Mouse (Mus musculus): ENCODE measurements around the gene Timd4. TPM values are rescaled to one million over a fixed set of nuclear protein-coding genes. Genes with fewer than 3 reads are reported as not detected.

The Timd4 gene
- total RNA-seq (2021): not detected
- long read RNA-seq: 0 reads

DNA sequence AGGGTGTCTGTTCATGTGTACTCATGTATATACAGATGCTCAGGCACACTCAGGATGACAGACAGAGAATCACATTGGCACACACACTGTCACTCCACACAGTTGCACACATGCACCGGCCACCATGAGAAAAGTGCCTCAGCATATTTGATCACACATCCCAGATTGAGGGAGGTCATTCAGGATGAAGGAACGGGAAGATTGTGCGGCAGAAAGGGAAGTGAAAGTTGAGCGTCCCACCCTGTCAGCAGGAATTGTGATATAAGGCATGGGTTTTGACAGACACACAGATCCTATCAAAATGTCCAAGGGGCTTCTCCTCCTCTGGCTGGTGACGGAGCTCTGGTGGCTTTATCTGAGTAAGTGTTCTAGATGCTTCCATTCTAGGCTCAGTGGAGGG lies at the start of gene Timd4:
Gene Timd4 (plus strand): TSS at position 290 of the 400 bp plus-strand sequence.
- no peak for DNase-seq (ENCODE audit: low spot score in 2 of 2)

DNA sequence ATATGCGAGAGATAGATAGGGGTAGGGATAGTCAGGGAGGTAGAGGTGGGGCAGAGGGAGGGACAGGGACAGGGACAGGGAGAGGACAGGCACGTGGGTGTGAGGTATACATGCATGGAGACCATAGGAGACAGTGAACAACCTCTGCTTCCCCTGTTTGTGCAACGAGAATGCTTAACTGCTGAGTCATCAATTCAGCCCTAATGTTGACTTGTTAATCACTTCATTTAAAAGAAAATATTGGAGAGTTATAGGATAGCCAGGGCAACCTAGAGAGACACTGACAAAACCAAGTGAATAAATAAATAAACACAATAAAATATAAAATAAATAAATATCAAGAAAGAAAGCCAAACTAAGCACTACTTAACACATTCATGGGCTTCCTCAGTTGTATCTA lies 33.7 kb upstream of the Timd4 start:
- DNase-seq (ENCODE audit: low spot score in 2 of 2): no peak

DNA sequence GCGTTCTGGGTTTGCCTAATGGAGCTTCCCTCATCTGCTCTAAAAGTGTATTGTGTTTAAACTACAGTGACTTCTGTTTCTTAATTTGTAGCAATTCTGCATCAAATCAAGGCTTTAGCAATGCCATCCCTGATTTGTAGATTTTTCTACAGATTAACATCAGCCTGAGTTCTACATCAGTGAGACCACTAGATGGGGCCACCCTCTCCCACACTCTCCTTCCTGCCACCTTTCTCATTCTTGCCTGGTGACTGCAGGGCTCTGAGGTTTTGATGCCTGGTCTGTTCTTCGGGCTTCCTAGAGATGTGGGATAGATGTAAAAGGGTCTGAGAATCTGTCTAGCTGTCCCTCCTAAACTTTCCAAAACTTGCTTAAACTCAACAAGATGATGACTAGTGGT lies 30.8 kb upstream of the Timd4 start:
- no peak for DNase-seq (ENCODE audit: low spot score in 2 of 2)

DNA sequence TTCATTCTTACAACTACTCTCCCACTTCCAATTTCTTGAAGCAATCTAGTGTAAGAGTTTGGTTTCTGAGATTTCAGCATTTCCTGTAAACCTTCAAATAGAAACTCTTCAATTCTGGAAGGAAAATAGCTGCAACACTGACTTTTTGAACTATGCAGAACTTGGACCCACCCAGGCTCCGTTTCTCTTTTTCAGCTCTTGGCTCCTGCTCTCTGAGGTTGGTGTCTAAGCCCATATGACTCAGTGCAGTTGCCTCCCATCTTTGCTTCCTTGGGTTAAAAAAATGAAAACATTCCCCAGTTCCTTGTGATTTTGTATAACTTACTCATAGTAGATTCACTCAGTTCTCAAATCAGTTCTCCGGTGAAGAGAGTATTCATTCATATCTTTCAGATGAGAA lies 6.2 kb upstream of the Timd4 start:
- no peak for DNase-seq (ENCODE audit: low spot score in 2 of 2)

DNA sequence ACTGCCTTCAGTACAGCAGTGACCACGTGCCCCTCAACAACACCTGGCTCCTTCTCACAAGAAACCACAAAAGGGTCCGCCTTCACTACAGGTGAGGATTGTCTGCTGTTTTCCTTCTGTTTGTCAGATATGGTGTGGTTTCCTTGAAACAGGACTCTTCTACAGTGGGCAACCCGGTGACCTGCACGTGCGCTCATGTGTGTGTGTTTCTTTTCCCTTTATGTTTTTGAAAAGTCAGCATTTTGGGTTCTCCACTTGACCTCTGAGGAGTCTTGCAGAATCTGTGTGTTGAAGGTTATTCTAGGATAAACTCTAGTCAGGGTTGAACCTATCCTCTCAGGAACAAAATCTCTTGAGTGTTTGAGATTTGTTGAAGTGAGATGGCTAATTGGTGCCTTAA lies 7.1 kb downstream of the Timd4 start:
- no peak for DNase-seq (ENCODE audit: low spot score in 2 of 2)

DNA sequence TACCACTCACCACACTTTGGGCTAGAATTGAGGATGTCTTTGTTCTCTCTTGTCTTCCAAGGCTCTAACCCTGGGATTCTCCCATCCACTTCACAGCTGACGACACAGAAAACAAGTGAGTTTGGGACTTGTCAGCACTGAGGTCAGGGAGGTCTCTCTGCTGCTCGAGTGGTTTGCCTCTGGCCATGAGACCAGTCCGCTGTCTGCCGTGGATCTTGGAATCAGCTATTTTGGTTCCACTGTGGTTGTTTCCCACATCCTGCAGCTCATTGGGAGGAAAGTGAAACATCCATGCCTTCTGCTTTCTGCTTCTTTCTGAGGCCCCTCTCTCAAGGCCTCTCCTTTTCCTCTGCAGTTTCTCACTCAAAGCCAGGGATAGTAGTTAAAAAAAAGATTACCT lies 9.3 kb downstream of the Timd4 start:
- DNase-seq (ENCODE audit: low spot score in 2 of 2): no peak

- DNase-seq (ENCODE audit: low spot score in 2 of 2): no peak
Measured at GRCm38 (mm10) chr11:46830348-46830747, 19.7 kb downstream of the Timd4 start.

DNA sequence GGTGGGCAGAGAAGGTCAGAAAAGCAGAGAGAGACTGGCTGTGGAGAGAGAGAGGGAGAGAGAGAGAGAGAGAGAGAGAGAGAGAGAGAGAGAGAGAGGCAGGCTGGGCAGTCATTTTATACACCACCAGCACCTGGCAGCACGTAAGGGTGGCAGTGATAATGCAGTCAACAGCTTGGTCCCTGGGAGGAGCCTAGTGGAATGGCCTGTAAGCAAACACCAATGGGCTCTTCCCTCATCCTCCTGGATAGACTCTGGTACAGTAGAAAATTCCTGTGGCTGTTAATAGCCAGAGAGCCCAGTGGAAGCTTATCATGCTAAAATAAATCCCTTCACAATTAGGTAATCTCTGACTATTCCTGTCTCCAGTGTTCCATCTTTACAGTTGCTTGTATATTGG lies 24.5 kb downstream of the Timd4 start:
- DNase-seq (ENCODE audit: low spot score in 2 of 2): no peak

GRCm38 (mm10) chr11:46842015-46842726 lies 31.6 kb downstream of the Timd4 start:
- DNase-seq (ENCODE audit: low spot score in 2 of 2): no peak

DNA sequence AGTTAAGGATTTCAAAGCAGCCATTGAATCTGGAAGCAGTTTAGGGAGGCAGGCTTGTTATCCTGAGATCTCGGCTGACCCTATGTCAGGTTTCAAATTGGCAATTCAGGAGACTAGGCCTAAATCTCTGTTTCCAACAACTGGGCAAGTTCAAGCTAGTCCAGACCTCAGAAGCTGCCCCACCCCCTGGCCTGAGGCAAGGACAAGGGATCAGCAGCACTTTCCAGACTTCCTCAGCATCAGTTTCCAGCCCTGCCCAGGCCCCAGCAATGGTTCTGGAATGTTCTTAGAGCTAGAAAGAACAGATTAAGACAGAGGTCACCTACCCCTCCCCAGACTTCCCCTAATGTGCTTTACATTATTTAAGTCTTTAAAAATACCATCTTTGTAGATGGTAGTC lies 36.1 kb downstream of the Timd4 start:
- DNase-seq (ENCODE audit: low spot score in 2 of 2): no peak

- DNase-seq (ENCODE audit: low spot score in 2 of 2): no peak
Measured at GRCm38 (mm10) chr11:46847827-46848220, 37.2 kb downstream of the Timd4 start.

GRCm38 (mm10) chr11:46848221-46848971 lies 37.8 kb downstream of the Timd4 start:
- DNase-seq (ENCODE audit: low spot score in 2 of 2): peak; percentile 21 to 47

- peak; percentile 30 to 40 for DNase-seq (ENCODE audit: low spot score in 2 of 2)
Measured at GRCm38 (mm10) chr11:46864809-46865208, 54.2 kb downstream of the Timd4 start.

GRCm38 (mm10) chr11:46868594-46868993 lies 58.0 kb downstream of the Timd4 start:
- no peak for DNase-seq (ENCODE audit: low spot score in 2 of 2)

GRCm38 (mm10) chr11:46875774-46876173 lies 65.2 kb downstream of the Timd4 start:
- DNase-seq (ENCODE audit: low spot score in 2 of 2): no peak

DNA sequence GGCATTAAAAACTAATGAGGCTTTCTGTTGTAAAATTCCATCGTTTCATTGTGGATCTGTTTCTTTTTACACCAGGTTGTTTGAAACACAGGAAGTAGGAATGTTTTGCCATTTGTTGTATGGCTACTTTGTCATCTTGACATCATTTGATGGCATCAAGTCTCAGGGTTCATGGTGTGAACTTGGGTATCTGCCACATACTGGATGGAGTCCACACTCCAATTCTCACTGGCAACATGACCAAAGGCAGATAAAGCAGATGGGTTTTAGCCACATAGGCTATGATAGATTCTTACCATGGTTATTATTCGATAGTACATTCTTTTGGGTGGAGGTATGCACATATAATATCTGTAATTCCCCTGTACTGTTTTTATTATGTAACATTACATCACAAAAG lies 71.9 kb downstream of the Timd4 start:
- no peak for DNase-seq (ENCODE audit: low spot score in 2 of 2)

- DNase-seq (ENCODE audit: low spot score in 2 of 2): no peak
Measured at GRCm38 (mm10) chr11:46889093-46889492, 78.5 kb downstream of the Timd4 start.

Other genes with a start within 250 kb of the Timd4 start
- gene BC053393, start 239.3 kb upstream of the Timd4 start, total RNA-seq (2021): not detected
- not detected for gene Dppa1, start 181.5 kb upstream of the Timd4 start, total RNA-seq (2021)
- gene Timd2, start 103.7 kb upstream of the Timd4 start, total RNA-seq (2021): not detected
- gene Havcr1, start 75.7 kb upstream of the Timd4 start, total RNA-seq (2021): not detected

Measured in layer of hippocampus, postnatal 10 days (tissue).